Mouse (Mus musculus): ENCODE data around the gene Itga8. TPM values are rescaled to one million over a fixed set of nuclear protein-coding genes. Genes with fewer than 3 reads are reported as not detected.
A peak's percentile ranks its signal among the peaks of the same experiment; 100 is the strongest.

The Itga8 gene
- total RNA-seq, 4 experiments from 2014 or later: 9.1 to 9.3 (median 9.2) TPM

- no peak for DNase-seq (ENCODE audit: low spot score in 2 of 2)
Observed at GRCm38 (mm10) chr2:12294060-12294459, 7.7 kb downstream of the Itga8 start.

GRCm38 (mm10) chr2:12293458-12293857 is 8.3 kb downstream of the Itga8 start:
- no peak for DNase-seq (ENCODE audit: low spot score in 2 of 2)

GRCm38 (mm10) chr2:12292023-12292820 is 9.5 kb downstream of the Itga8 start:
- DNase-seq (ENCODE audit: low spot score in 2 of 2): peak; percentile 45 to 90

- no peak for DNase-seq (ENCODE audit: low spot score in 2 of 2)
Observed at GRCm38 (mm10) chr2:12290235-12290634, 11.5 kb downstream of the Itga8 start.

- no peak for DNase-seq (ENCODE audit: low spot score in 2 of 2)
Observed at GRCm38 (mm10) chr2:12287831-12288230, 13.9 kb downstream of the Itga8 start.

GRCm38 (mm10) chr2:12280664-12281063 is 21.1 kb downstream of the Itga8 start:
- DNase-seq (ENCODE audit: low spot score in 2 of 2): no peak

GRCm38 (mm10) chr2:12279070-12279612 is 22.6 kb downstream of the Itga8 start:
- DNase-seq (ENCODE audit: low spot score in 2 of 2): no peak

- DNase-seq (ENCODE audit: low spot score in 2 of 2): no peak
Observed at GRCm38 (mm10) chr2:12256635-12257317, 44.9 kb downstream of the Itga8 start.

- no peak for DNase-seq (ENCODE audit: low spot score in 2 of 2)
Observed at GRCm38 (mm10) chr2:12255901-12256300, 45.8 kb downstream of the Itga8 start.

- DNase-seq (ENCODE audit: low spot score in 2 of 2): no peak
Observed at GRCm38 (mm10) chr2:12235345-12235744, 66.4 kb downstream of the Itga8 start.

- DNase-seq (ENCODE audit: low spot score in 2 of 2): no peak
Observed at GRCm38 (mm10) chr2:12229721-12230120, 72.0 kb downstream of the Itga8 start.

GRCm38 (mm10) chr2:12228335-12228734 is 73.4 kb downstream of the Itga8 start:
- no peak for DNase-seq (ENCODE audit: low spot score in 2 of 2)

- no peak for DNase-seq (ENCODE audit: low spot score in 2 of 2)
Observed at GRCm38 (mm10) chr2:12227243-12227642, 74.5 kb downstream of the Itga8 start.

GRCm38 (mm10) chr2:12226367-12226766 is 75.4 kb downstream of the Itga8 start:
- DNase-seq (ENCODE audit: low spot score in 2 of 2): no peak

GRCm38 (mm10) chr2:12221671-12222070 is 80.1 kb downstream of the Itga8 start:
- DNase-seq (ENCODE audit: low spot score in 2 of 2): no peak

- no peak for DNase-seq (ENCODE audit: low spot score in 2 of 2)
Observed at GRCm38 (mm10) chr2:12213464-12213790, 88.3 kb downstream of the Itga8 start.

GRCm38 (mm10) chr2:12212662-12213463 is 88.9 kb downstream of the Itga8 start:
- DNase-seq (ENCODE audit: low spot score in 2 of 2): no peak

GRCm38 (mm10) chr2:12208142-12208541 is 93.6 kb downstream of the Itga8 start:
- DNase-seq (ENCODE audit: low spot score in 2 of 2): no peak

GRCm38 (mm10) chr2:12206353-12206752 is 95.4 kb downstream of the Itga8 start:
- no peak for DNase-seq (ENCODE audit: low spot score in 2 of 2)

GRCm38 (mm10) chr2:12205875-12206274 is 95.8 kb downstream of the Itga8 start:
- no peak for DNase-seq (ENCODE audit: low spot score in 2 of 2)

GRCm38 (mm10) chr2:12203231-12203630 is 98.5 kb downstream of the Itga8 start:
- DNase-seq (ENCODE audit: low spot score in 2 of 2): no peak

- no peak for DNase-seq (ENCODE audit: low spot score in 2 of 2)
Observed at GRCm38 (mm10) chr2:12198699-12199098, 103.0 kb downstream of the Itga8 start.
